Mouse (Mus musculus) spleen, postnatal 36 days (tissue): ENCODE data around the gene Pdcd1.
A peak's percentile ranks its signal among the peaks of the same experiment; 100 is the strongest.
"Not testable (repeated sequence)": the region's sequence is repeated elsewhere in the genome, so short reads cannot be mapped to it uniquely, and the experiment has no call there.

ENCODE experiments used
- DNase-seq, 2 experiments: peaks; one replicate each; pipeline ENCODE4 v3.0.0; 2022; ENCODE audit warnings: low spot score in 2 of 2, mixed read lengths in 1 of 2

The Pdcd1 gene

DNA sequence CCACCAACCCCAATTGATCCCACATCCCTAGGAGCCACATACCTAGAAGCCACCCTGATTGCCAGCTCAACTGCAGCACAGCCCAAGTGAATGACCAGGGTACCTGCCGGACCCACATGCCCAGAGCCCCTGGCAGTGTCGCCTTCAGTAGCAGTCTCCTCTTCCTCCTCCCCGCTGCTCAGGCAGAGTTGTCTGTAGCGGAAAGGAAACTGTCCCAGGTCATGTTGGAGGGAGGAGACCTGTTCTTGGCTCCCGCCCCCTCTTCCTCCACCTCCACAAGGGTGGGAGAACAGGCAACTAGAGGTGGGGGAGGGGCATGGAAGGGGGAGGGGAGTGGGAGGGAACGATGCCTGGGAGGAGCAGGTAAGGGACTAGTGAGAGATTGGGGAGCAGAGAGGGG lies at the start of gene Pdcd1:
Gene Pdcd1, minus strand, starts transcription at position 181 of the 400 bp plus-strand sequence.
- DNase-seq: no peak

DNA sequence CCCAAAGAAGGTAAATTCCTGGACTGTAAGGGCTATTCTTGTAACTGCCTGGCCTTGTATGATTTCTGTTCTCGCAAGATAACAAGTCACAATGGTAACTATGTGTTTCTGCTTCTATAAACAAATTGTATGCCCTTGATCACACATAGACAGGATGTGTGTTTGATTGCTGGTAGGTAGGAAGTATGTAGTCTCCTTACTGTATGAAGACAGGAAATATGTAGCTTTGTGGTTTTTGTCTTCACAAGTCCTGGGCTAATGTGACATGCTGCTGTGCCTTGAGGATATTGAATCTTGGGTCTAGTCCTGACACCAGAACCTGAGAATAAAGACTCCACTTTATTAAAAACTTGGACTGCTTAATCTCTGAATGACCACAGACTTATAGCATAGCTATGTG lies 39.4 kb upstream of the Pdcd1 start:
- DNase-seq: no peak

GRCm38 (mm10) chr1:94086311-94086898 lies 34.1 kb upstream of the Pdcd1 start:
- no peak for DNase-seq

- no peak for DNase-seq
These were observed 33.2 kb upstream of the Pdcd1 start for GRCm38 (mm10) chr1:94085324-94086105.

- no peak for DNase-seq
These were observed 29.4 kb upstream of the Pdcd1 start for GRCm38 (mm10) chr1:94081761-94082160.

GRCm38 (mm10) chr1:94081191-94081590 lies 28.8 kb upstream of the Pdcd1 start:
- DNase-seq: no peak

DNA sequence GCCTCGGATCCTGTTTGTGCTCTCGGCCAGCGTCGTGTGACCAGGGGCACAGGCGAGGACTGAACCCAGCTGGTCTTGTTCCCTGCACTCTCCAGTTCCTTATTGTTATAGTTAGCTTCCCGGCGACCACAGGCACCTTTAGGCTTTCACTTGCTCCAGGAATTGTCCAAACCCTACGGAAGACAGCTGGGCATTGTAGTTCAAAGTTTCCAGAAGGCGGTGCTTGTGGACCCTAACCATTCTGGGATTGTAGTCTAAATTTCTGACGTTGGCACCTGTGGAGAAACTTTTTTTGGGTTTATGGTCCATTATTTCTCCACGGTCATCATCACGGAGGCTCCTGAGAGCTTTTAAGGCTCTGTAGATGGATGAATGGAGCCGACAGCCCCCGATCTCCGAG lies 28.4 kb upstream of the Pdcd1 start:
- DNase-seq: no peak

DNA sequence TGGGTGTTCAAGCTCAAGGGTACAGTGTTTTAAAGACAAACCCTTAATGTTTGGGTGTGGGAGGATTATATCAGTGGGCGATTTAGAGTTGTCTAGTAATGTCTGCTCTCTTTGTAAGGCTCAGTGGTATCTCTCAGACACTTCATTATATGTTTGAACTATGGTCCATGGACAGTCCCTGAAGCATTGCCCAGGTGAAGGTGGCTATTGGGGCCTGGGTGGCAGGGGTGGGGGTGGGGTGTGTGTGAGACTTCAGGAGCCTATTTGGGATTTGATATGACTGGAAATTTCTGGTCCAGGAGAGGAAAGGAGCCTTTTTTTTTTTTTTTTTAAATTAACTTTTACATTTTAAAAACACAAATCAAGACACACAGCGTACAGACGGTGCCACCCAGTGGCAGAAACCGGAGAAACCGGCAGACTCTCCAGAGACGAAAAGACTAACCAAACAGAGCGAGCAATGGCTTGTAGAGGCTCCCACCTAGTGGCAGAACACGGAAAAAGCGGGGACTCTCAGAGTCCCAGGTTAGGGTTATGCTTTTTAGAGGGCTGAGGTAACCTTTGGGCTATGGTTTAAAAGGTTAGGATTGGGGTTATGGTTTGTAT lies 26.6 kb upstream of the Pdcd1 start:
- DNase-seq: peak; percentile 75 to 79

DNA sequence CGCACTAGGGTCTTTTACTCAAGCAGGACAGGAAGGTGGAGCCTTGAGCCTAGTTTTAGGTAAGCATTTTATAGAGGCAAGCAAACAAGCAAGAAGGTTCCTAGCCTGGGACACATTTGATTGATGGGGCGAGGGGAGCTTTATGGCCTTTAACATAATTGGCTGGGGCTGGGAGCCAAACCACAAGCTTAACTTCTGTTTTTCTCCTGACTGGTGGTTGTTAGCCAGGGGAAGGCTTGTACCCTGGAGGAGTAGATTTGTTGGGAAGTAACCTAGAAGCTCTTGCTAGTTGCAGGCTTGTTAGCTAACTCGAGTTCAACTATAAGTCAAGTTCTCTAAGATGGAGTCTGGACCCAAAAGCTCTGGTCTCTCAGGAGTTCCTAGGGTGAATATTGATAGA lies 26.0 kb upstream of the Pdcd1 start:
- peak in 1 of 2 experiments; percentile 31 for DNase-seq

- DNase-seq: no peak
These were observed 24.3 kb upstream of the Pdcd1 start for GRCm38 (mm10) chr1:94076702-94077101.

- DNase-seq: no peak
These were observed 22.4 kb upstream of the Pdcd1 start for GRCm38 (mm10) chr1:94074756-94075155.

GRCm38 (mm10) chr1:94058281-94058680 lies 5.9 kb upstream of the Pdcd1 start:
- DNase-seq: not testable (repeated sequence)

GRCm38 (mm10) chr1:94057401-94057800 lies 5.0 kb upstream of the Pdcd1 start:
- DNase-seq: no peak

- DNase-seq: no peak
These were observed 3.6 kb upstream of the Pdcd1 start for GRCm38 (mm10) chr1:94055966-94056365.

DNA sequence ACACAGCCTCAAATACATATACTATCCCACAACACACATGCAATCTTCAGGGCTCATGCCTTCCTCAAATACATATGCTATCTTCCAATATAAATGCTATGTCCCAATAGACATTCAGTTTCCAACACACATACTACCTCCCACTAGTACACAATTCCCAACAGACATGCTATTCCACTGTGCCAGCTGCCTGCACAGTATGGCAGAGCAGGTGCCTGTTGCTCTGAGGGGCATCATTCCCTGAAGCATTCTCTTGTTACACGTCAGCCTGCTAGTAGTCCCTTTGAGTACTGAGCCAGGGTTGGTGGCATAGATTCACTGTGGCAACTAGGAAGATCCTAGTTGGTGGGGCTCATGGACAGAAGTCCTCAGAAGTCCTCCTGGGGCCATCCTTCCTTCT lies 2.1 kb upstream of the Pdcd1 start:
- no peak for DNase-seq

- no peak for DNase-seq
These were observed 1.3 kb upstream of the Pdcd1 start for GRCm38 (mm10) chr1:94053530-94054216.

DNA sequence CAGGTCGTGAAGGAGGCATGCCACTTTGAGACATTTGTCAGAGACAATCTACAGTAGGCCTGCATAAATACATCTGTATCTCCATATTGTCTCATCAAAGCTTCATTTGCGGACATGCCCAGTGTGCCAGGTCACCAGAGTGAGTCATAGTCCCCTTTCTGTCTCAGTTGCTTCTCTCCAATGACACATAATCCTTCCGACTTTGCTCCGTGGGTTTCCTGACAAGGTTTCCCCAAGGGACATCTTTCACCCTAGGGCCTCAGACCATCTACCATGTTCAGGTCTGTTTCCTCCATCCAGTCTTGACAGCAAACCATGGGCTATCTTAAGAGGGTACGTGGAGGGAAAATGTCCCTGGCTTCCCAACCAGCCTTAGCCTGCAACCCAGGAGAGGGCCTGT lies 1.2 kb downstream of the Pdcd1 start:
- no peak for DNase-seq

DNA sequence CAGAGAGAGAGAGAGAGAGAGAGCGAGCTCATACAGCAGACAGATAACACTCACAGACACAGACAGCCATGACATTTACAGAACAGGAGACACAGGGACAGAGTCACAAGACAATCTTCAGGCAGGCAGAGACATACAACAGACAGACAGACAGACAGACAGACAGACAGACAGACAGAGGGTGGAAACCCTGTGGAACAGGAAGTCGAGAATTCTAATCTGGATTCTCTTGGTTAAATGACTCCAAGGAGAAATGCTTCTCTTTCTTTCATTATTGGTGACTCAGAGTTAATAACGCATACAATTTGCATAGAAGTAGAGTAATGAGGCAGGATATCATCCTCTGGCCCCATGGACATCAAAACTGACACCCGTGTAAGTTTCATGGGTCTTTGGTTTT lies 5.8 kb downstream of the Pdcd1 start:
- DNase-seq: no peak

GRCm38 (mm10) chr1:94045559-94045958 lies 6.8 kb downstream of the Pdcd1 start:
- DNase-seq: no peak

DNA sequence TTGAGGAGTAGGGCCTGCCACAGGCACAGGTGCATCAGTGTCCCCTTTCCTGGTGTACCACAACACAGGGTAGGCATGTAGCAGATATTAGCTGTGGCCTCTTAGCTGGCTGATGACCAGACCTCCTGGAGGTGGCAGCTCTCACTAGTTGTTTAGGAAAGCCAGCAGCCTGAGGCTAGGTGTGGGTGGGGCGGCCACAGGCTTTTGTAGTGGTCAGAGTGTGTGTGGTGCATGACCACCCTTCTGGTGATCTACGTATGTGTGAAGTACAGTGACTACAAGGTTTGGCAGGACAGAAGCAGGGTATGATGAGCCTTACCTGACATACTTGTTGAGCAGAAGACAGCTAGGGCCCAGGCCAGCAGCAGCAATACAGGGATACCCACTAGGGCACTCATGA lies 12.0 kb downstream of the Pdcd1 start:
- no peak for DNase-seq

DNA sequence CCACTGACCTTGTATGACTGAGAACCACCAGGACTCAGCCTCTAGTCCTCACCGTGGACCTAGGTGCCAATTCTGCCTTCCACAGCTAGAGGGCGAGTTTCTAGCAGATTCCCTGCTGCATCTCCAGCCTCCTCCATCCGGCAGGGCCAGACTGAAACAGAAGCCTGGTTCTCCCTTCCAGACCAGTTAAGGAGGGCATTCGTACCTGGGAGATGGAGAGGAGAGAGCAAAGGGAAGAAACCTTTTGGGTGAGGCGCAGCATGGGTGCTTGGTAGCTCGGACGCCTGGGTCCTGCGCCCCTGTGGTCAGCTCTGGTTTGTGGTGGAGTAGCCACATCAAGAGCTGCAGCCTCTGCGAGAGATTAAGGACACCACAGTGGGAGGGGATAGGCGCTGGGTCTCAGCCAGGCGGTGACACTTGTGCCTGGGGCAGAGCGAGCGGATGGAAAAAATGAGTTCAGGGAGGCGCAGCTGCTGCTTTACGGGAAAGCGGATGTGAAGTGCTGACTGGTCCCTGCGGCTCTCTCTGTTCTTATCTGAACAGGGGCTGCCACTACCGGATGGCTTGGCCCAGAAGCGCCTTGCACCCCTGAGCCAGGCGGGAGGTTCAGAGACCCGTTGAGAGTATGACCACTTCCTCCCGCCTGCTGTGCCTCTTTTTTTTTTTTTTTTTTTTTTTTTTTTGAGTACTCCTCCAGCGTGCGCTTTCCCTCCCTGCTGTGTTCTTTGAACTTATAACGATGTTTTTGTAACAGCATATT lies 17.2 kb downstream of the Pdcd1 start:
- DNase-seq: peak; percentile 72 to 74
